16 mouse cellular contexts compared by ENCODE assay signal in the genomic region with DNA sequence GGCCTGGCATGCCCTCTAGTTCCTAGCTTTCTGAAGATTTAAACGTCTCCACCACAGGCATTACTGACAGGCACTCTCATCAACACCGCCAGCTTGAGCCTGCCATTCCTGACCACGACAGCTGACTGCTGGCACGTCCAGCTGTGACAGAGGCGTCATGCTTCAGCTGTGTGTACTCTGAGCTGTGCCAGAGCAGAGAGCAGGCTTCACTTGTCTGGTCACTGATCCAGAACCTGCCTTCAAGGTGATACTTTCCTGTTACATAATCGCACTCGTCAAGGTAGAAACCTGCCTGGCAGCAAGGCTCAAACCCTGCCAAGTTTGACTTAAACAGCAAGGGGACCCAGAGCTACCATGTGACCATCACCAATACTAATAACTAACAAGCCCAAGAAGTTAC. TPM values are rescaled to one million over a fixed set of nuclear protein-coding genes. Genes with fewer than 3 reads are reported as not detected.
DNase-seq lines count a peak whose midpoint lies in the region; ATAC-seq lines count a peak whose summit lies in the region.
"Had no signal": no experiment of that assay in that cellular context is flagged by ENCODE, and none has a peak within 500 bp of the region (broad histone marks: within the 10 kb centered on the region; RNA-seq: fewer than 3 reads in every experiment).

No protein-coding gene starts in this region.

- ATAC-seq in activated CD4-positive, CD25-positive, alpha-beta regulatory T cell, adult 4 months: no peak
- ATAC-seq: forebrain, postnatal 0 days; hindbrain, postnatal 0 days had no signal

- peak; percentile 54 for DNase-seq in gastrocnemius, postnatal 25 days
- no peak for DNase-seq in gastrocnemius, postnatal 4 days (ENCODE audit: low spot score in 2 of 2)
- DNase-seq in A20 (ENCODE audit: low read depth, low spot score): peak; percentile 79
- peak; percentile 76 for DNase-seq in gonadal fat pad, adult 2 months (ENCODE audit: low read depth)
- peak; percentile 73 for DNase-seq in kidney, postnatal 10 days
- no peak for DNase-seq in thymus, postnatal 4 days
- DNase-seq in adrenal gland, adult 2 months: no peak
- DNase-seq: cerebellum, postnatal 36 days; forebrain, postnatal 0 days; gastrocnemius, postnatal 10 days; layer of hippocampus, postnatal 36 days; midbrain, embryonic 14.5 days; right cerebral cortex, adult 18-20 months; spleen, adult 18-20 months had no signal

RNA-seq across cellular contexts. Expression of a gene that starts 2.7 kb away (rescaled TPM):
- 100 to 1,000 TPM; 145 to 160 TPM for total RNA-seq in gastrocnemius, postnatal 25 days (2021)
- total RNA-seq in gastrocnemius, postnatal 4 days (2021): 10 to 100 TPM; 87.7 to 93.8 TPM
- polyA plus RNA-seq in gonadal fat pad, adult 2 months (2012; rRNA removed): 151 and 158 TPM in 2 replicates
- polyA plus RNA-seq in activated CD4-positive, CD25-positive, alpha-beta regulatory T cell, adult 4 months (2017; shearing (Covaris generic)): 10 to 100 TPM; 63.3 to 66.3 TPM
- total RNA-seq in adrenal gland, adult 2 months (2021): 100 to 1,000 TPM; 185 to 194 TPM
- polyA plus RNA-seq in adrenal gland, adult 2 months (2012; rRNA removed): 156 and 161 TPM in 2 replicates

RNA-seq across cellular contexts. Expression of a gene that starts 12.3 kb away (rescaled TPM):
- 1 to 10 TPM; 2.3 to 3.2 TPM for total RNA-seq in gastrocnemius, postnatal 25 days (2021)
- total RNA-seq in gastrocnemius, postnatal 4 days (2021): 1 to 10 TPM; 9.8 TPM
- 19.9 and 21.4 TPM in 2 replicates for polyA plus RNA-seq in gonadal fat pad, adult 2 months (2012; rRNA removed)
- polyA plus RNA-seq in activated CD4-positive, CD25-positive, alpha-beta regulatory T cell, adult 4 months (2017; shearing (Covaris generic)): 1 to 10 TPM; 2.7 to 6.6 TPM
- total RNA-seq in adrenal gland, adult 2 months (2021): 10 to 100 TPM; 35.4 to 61.7 TPM
- polyA plus RNA-seq in adrenal gland, adult 2 months (2012; rRNA removed): 62.5 and 69.5 TPM in 2 replicates

RNA-seq across cellular contexts. Expression of a gene that starts 27.3 kb away (rescaled TPM):
- 10 to 100 TPM; 16.5 to 17.4 TPM for total RNA-seq in gastrocnemius, postnatal 25 days (2021)
- total RNA-seq in gastrocnemius, postnatal 4 days (2021): 10 to 100 TPM; 25.6 to 30.0 TPM
- 9.0 and 10.0 TPM in 2 replicates for polyA plus RNA-seq in gonadal fat pad, adult 2 months (2012; rRNA removed)
- 10 to 100 TPM; 64.0 to 66.2 TPM for polyA plus RNA-seq in activated CD4-positive, CD25-positive, alpha-beta regulatory T cell, adult 4 months (2017; shearing (Covaris generic))
- total RNA-seq in adrenal gland, adult 2 months (2021): 10 to 100 TPM; 57.9 to 59.3 TPM
- polyA plus RNA-seq in adrenal gland, adult 2 months (2012; rRNA removed): 3.2 and 3.3 TPM in 2 replicates

RNA-seq across cellular contexts. Expression of a gene that starts 27.4 kb away (rescaled TPM):
- total RNA-seq in gastrocnemius, postnatal 25 days (2021): 100 to 1,000 TPM; 144 to 150 TPM
- total RNA-seq in gastrocnemius, postnatal 4 days (2021): 100 to 1,000 TPM in 1 of 2 experiments, 10 to 100 TPM in 1; 96.9 to 105 TPM
- 119 and 123 TPM in 2 replicates for polyA plus RNA-seq in gonadal fat pad, adult 2 months (2012; rRNA removed)
- polyA plus RNA-seq in activated CD4-positive, CD25-positive, alpha-beta regulatory T cell, adult 4 months (2017; shearing (Covaris generic)): 100 to 1,000 TPM; 130 to 146 TPM
- total RNA-seq in adrenal gland, adult 2 months (2021): 100 to 1,000 TPM; 275 to 281 TPM
- 169 TPM in 2 replicates for polyA plus RNA-seq in adrenal gland, adult 2 months (2012; rRNA removed)

RNA-seq across cellular contexts. Expression of a gene that starts 48.6 kb away (rescaled TPM):
- 100 to 1,000 TPM; 117 to 135 TPM for total RNA-seq in gastrocnemius, postnatal 25 days (2021)
- total RNA-seq in gastrocnemius, postnatal 4 days (2021): 10 to 100 TPM; 69.2 to 72.3 TPM
- 45.1 and 46.0 TPM in 2 replicates for polyA plus RNA-seq in gonadal fat pad, adult 2 months (2012; rRNA removed)
- polyA plus RNA-seq in activated CD4-positive, CD25-positive, alpha-beta regulatory T cell, adult 4 months (2017; shearing (Covaris generic)): 10 to 100 TPM; 11.7 TPM
- 100 to 1,000 TPM in 1 of 2 experiments, 10 to 100 TPM in 1; 73.6 to 190 TPM for total RNA-seq in adrenal gland, adult 2 months (2021)
- polyA plus RNA-seq in adrenal gland, adult 2 months (2012; rRNA removed): 60.3 and 70.6 TPM in 2 replicates

Comparison
In these comparisons a context has a peak if more than half of its experiments do, and no peak if none do; other contexts are left out.
1. DNase-seq: peak in gastrocnemius, postnatal 25 days (single experiment), A20 (single experiment), gonadal fat pad, adult 2 months (single experiment) and kidney, postnatal 10 days (single experiment); none in gastrocnemius, postnatal 4 days (0 of 2), thymus, postnatal 4 days (single experiment) and adrenal gland, adult 2 months (single experiment).